Mouse (Mus musculus) forebrain, embryonic 12.5 days (tissue): ENCODE data around the gene Fxr2. TPM values are rescaled to one million over a fixed set of nuclear protein-coding genes. Genes with fewer than 3 reads are reported as not detected.
"Not testable (repeated sequence)": the region's sequence is repeated elsewhere in the genome, so short reads cannot be mapped to it uniquely, and the experiment has no call there.

Source experiments
- ATAC-seq: fragments of 200-750 bp; cut with Nextera tagmentation; 2 replicates; pipeline ENCODE4 v1.8.0; 2017; ENCODE audit warnings: moderate TSS enrichment; ENCODE audit not compliant: low FRiP score
- H3K27ac ChIP-seq: fragments of 300-500 bp; sonication (generic); 2 replicates; pipeline ENCODE4 v1.5.1; 2016; ENCODE audit warnings: mild to moderate bottlenecking
- H3K27me3 ChIP-seq: fragments of 300-500 bp; sonication (generic); 2 replicates; pipeline ENCODE4 v1.6.1; 2016; ENCODE audit warnings: mild to moderate bottlenecking
- H3K36me3 ChIP-seq: fragments of 300-500 bp; sonication (generic); replicated peaks from 2 replicates; pipeline ENCODE4 v1.6.1; 2016; ENCODE audit warnings: mild to moderate bottlenecking
- H3K4me1 ChIP-seq: fragments of 300-500 bp; sonication (generic); 2 replicates; pipeline ENCODE4 v1.6.1; 2016
- H3K4me2 ChIP-seq: fragments of 300-500 bp; sonication (generic); 2 replicates; pipeline ENCODE4 v1.6.1; 2016; ENCODE audit warnings: mild to moderate bottlenecking, moderate library complexity
- H3K4me3 ChIP-seq: fragments of 300-500 bp; sonication (generic); replicated peaks from 2 replicates; pipeline ENCODE4 v1.5.1; 2016; ENCODE audit warnings: mild to moderate bottlenecking
- H3K9ac ChIP-seq: fragments of 300-500 bp; sonication (generic); 2 replicates; pipeline ENCODE4 v1.6.1; 2016; ENCODE audit warnings: mild to moderate bottlenecking
- H3K9me3 ChIP-seq: fragments of 300-500 bp; sonication (generic); 2 replicates; pipeline ENCODE4 v1.6.1; 2016
- WGBS: fragments of 180-500 bp; shearing (Covaris S2); methylation state at CpG from one replicate; pipeline ENCODE4 v1.1.7; 2016; 5-methylcytosine and 5-hydroxymethylcytosine counted together
- microRNA counts: library from miRNA; unstranded; fragments of <30 nt; microRNA quantifications from one replicate; lab custom pipeline; 2017
- microRNA-seq: library from miRNA; unstranded; fragments of <30 nt; microRNA quantifications from one replicate; pipeline ENCODE4, GENCODE M21; 2017
- polyA plus RNA-seq: library from polyadenylated mRNA; unstranded; fragments of >200 nt; fragmentation: Nextera tagmentation; extraction: Ambion mirVana; gene quantifications from 2 replicates; pipeline ENCODE4 v1.2.1, GENCODE M21; 2016

Fxr2 gene
- polyA plus RNA-seq, 1 experiment from 2014 or later, result 46.0 TPM

GRCm38 (mm10) chr11:69695046-69695360 lies 62.2 kb downstream of the Fxr2 start:
- no peaks in the 10 kb centered on the region for H3K36me3 ChIP-seq
- H3K9me3 ChIP-seq, result no peaks in the 10 kb centered on the region
- peak overlapping the region; percentile 79 for H3K4me2 ChIP-seq
- H3K9ac ChIP-seq, result no peak overlapping the region
- no peak for ATAC-seq
- peak overlapping the region; percentile 44; the same call in 1 of the 2 replicates for H3K4me3 ChIP-seq
- H3K27ac ChIP-seq, result no peak overlapping the region
- H3K4me1 ChIP-seq, result peaks cover 12% of the 10 kb centered on the region
- WGBS, result 31% methylated on average over 6 of the region's 6 CpGs
- 0 out of 2 replicates have a peak, but pooled peaks cover 7% of the 10 kb centered on the region for H3K27me3 ChIP-seq

DNA sequence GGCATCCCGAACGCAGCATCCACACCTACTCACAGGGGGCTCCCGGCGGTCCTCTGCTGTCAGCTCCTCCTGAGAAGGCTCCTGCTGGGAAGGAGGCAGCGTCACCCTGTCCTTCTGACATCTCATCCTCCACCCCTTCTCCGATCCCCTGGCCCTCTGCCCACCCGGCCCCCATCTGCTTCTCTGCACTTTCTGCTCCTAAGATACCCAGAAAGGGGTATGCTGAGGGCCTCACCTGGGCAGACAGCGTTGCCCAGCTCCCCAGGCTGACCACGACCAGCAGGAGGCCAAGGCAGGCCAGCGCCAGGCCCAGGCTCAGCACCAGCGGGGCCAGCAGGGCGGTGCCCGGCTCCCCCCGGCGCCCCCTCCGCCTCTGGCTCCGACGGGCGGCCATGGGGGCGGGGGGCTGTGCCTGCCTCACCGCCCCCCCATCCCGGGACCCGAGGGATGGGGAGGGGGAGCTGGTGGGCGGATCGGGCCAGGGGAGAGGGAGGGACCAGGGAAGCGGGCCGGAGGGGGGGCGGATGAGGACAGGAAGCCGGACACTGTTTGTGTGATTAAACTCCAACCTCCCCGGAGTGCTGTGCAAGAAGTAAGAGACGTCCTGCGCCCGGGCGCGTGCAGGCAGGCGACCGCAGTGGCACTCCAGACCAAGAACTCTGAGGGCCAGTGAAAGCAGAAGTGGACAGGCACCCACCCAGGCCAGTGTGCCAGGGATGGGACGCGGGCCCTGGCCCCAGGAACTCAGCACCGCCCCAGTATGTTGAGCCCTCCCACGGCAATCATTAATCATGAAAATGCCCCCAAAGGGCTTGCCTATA lies 62.8 kb downstream of the Fxr2 start, which contains the start of the genes Tnfsf12 and Tnfsfm13:
Tnfsf12 (minus strand) TSS at position 489 of the 821 bp plus-strand sequence.
Tnfsfm13 (minus strand) TSS at position 738 of the 821 bp plus-strand sequence.
- Histone ChIP-seq H3K4me2 (peak within 1 kb of the TSS; percentile 79), H3K4me1 (peaks cover 12% of the 10 kb centered on the region), H3K9me3 (no peaks in the 10 kb centered on the region), H3K36me3 (no peaks in the 10 kb centered on the region), H3K4me3 (peak within 1 kb of the TSS; percentile 44), H3K27ac (no peak within 1 kb of the TSS), H3K9ac (peak within 1 kb of the TSS; percentile 74), H3K27me3 (0 out of 2 replicates have a peak, but pooled peaks cover 7% of the 10 kb centered on the region)
- 2% methylated on average over 39 of the region's 41 CpGs for WGBS
- peak; percentile 33; the same call in 1 of the 2 replicates for ATAC-seq

GRCm38 (mm10) chr11:69697396-69697795 lies 64.6 kb downstream of the Fxr2 start:
- Histone ChIP-seq H3K9me3 (no peaks in the 10 kb centered on the region), H3K27ac (no peak overlapping the region), H3K9ac (no peak overlapping the region), H3K4me1 (peaks cover 12% of the 10 kb centered on the region), H3K4me3 (no peak overlapping the region), H3K27me3 (0 out of 2 replicates have a peak, but pooled peaks cover 7% of the 10 kb centered on the region), H3K36me3 (no peaks in the 10 kb centered on the region), H3K4me2 (no peak overlapping the region)
- 85% methylated on average over 3 of the region's 3 CpGs for WGBS
- no peak for ATAC-seq

DNA sequence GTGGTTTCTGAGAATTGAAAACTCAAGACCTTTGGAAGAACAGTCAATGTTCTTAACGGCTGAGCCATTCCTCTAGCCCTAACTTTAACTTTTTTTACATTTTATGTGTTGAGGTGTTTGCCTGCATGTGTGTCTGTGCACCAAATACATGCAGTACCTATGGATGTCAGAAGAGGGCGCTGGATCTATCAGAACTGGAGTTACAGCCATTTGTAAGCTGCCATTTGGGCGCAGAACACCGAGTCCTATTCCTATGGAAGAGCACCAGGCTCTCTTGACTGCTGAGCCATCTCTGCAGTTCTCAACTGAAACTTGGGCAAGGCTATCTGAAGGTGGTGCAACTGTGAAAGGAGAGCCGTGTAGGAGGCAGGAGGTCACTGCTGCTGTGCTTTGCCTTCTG lies 65.8 kb downstream of the Fxr2 start:
- WGBS, result 72% methylated on average over 5 of the region's 5 CpGs
- Histone ChIP-seq H3K27ac (no peak overlapping the region), H3K9ac (no peak overlapping the region), H3K4me1 (peaks cover 12% of the 10 kb centered on the region), H3K9me3 (no peaks in the 10 kb centered on the region), H3K36me3 (no peaks in the 10 kb centered on the region), H3K4me3 (no peak overlapping the region), H3K4me2 (no peak overlapping the region), H3K27me3 (0 out of 2 replicates have a peak, but pooled peaks cover 2% of the 10 kb centered on the region)
- no peak for ATAC-seq

GRCm38 (mm10) chr11:69699595-69699994 lies 66.8 kb downstream of the Fxr2 start:
- Histone ChIP-seq H3K9ac (no peak overlapping the region), H3K27me3 (0 out of 2 replicates have a peak, but pooled peaks cover 2% of the 10 kb centered on the region), H3K4me1 (peaks cover 12% of the 10 kb centered on the region), H3K4me2 (no peak overlapping the region), H3K9me3 (no peaks in the 10 kb centered on the region), H3K4me3 (no peak overlapping the region), H3K36me3 (no peaks in the 10 kb centered on the region), H3K27ac (no peak overlapping the region)
- 74% methylated on average over 1 of the region's 1 CpGs for WGBS
- ATAC-seq, result no peak

DNA sequence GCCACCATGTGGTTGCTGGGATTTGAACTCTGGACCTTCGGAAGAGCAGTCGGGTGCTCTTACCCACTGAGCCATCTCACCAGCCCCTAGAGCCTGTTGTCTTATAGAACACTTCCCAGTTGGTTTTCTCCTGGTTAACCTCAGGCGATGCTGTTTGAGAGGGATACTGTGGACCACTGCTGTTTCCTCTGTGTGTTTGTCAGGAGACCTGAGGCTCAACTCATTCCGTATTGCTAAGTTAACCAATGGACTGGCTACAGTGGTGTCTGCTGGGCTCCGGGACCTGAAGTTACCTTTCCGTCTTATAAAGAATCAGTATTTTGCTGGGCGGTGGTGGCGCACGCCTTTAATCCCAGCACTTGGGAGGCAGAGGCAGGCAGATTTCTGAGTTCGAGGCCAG lies 70.1 kb downstream of the Fxr2 start:
- not testable (repeated sequence) for H3K36me3 ChIP-seq, H3K27me3 ChIP-seq, H3K9ac ChIP-seq, H3K9me3 ChIP-seq, H3K4me1 ChIP-seq, H3K4me3 ChIP-seq, H3K4me2 ChIP-seq, H3K27ac ChIP-seq, ATAC-seq
- 94% methylated on average over 10 of the region's 10 CpGs for WGBS

MicroRNAs encoded within 50 kb of the gene (microRNA counts, 519-probe panel; counts per million panel counts)
- microRNA mmu-miR-1934 (lab: Ali Mortazavi, UCI) (not detected), microRNA mmu-miR-467f (lab: Ali Mortazavi, UCI) (3,418 counts per million, percentile 32 among the panel's probes with 10 or more counts)

Small RNA genes within 50 kb of the gene (microRNA-seq; reads per million reads assigned to microRNA genes)
- 2.2 reads per million for gene Mir1934
- gene Mir467f, result not detected

Other genes starting within 250 kb of the Fxr2 start
- gene Naa38, start 237.5 kb upstream of the Fxr2 start, polyA plus RNA-seq, result 91.7 and 103 TPM in 2 replicates
- 55.0 and 60.9 TPM in 2 replicates for gene Cyb5d1, start 237.4 kb upstream of the Fxr2 start, polyA plus RNA-seq
- gene Tmem88, start 234.8 kb upstream of the Fxr2 start, polyA plus RNA-seq, result 9.1 and 11.2 TPM in 2 replicates
- gene Kdm6b, start 219.3 kb upstream of the Fxr2 start, polyA plus RNA-seq, result 50.8 and 53.3 TPM in 2 replicates
- 1.7 and 2.1 TPM in 2 replicates for gene Dnah2, start 83.9 kb upstream of the Fxr2 start, polyA plus RNA-seq
- 63.7 and 72.7 TPM in 2 replicates for gene Efnb3, start 72.8 kb upstream of the Fxr2 start, polyA plus RNA-seq
- gene Wrap53, start 52.7 kb upstream of the Fxr2 start, polyA plus RNA-seq, result 33.0 and 36.0 TPM in 2 replicates
- gene Trp53, start 52.6 kb upstream of the Fxr2 start, polyA plus RNA-seq, result 120 and 124 TPM in 2 replicates
- 11.9 and 12.6 TPM in 2 replicates for gene Atp1b2, start 27.0 kb upstream of the Fxr2 start, polyA plus RNA-seq
- not detected in 2 replicates for gene Shbg, start 15.1 kb upstream of the Fxr2 start, polyA plus RNA-seq
- gene Sat2, start 11.0 kb upstream of the Fxr2 start, polyA plus RNA-seq, result 15.8 and 21.5 TPM in 2 replicates
- not detected in 2 replicates for gene Sox15, start 22.3 kb downstream of the Fxr2 start, polyA plus RNA-seq
- gene Mpdu1, start 29.7 kb downstream of the Fxr2 start, polyA plus RNA-seq, result 74.7 and 80.9 TPM in 2 replicates
- gene Cd68, start 33.2 kb downstream of the Fxr2 start, polyA plus RNA-seq, result 5.5 TPM in 2 replicates
- gene Eif4a1, start 39.4 kb downstream of the Fxr2 start, polyA plus RNA-seq, result 694 and 751 TPM in 2 replicates
- 106 and 119 TPM in 2 replicates for gene Senp3, start 49.1 kb downstream of the Fxr2 start, polyA plus RNA-seq
- 0.26 TPM in 1 of 2 replicates, not detected in the other for gene Tnfsf13, start 52.8 kb downstream of the Fxr2 start, polyA plus RNA-seq
- 1.3 and 1.6 TPM in 2 replicates for gene Tnfsf12, start 62.9 kb downstream of the Fxr2 start, polyA plus RNA-seq
- gene Tnfsfm13, start 63.1 kb downstream of the Fxr2 start, polyA plus RNA-seq, result 0.51 and 0.84 TPM in 2 replicates
- gene Polr2a, start 125.6 kb downstream of the Fxr2 start, polyA plus RNA-seq, result 31.3 and 35.4 TPM in 2 replicates
- gene Slc35g3, start 129.0 kb downstream of the Fxr2 start, polyA plus RNA-seq, result 0.13 and 0.33 TPM in 2 replicates
- gene Zbtb4, start 132.9 kb downstream of the Fxr2 start, polyA plus RNA-seq, result 1.3 and 1.5 TPM in 2 replicates
- gene Chrnb1, start 163.0 kb downstream of the Fxr2 start, polyA plus RNA-seq, result 1.2 and 1.8 TPM in 2 replicates
- 2.6 and 3.2 TPM in 2 replicates for gene Fgf11, start 168.9 kb downstream of the Fxr2 start, polyA plus RNA-seq
- 0.76 and 1.3 TPM in 2 replicates for gene Tmem102, start 172.6 kb downstream of the Fxr2 start, polyA plus RNA-seq
- gene Gm39566, start 182.3 kb downstream of the Fxr2 start, polyA plus RNA-seq, result not detected in 2 replicates
- gene Spem2, start 185.5 kb downstream of the Fxr2 start, polyA plus RNA-seq, result not detected in 2 replicates
- 0.24 and 0.26 TPM in 2 replicates for gene Spem1, start 189.2 kb downstream of the Fxr2 start, polyA plus RNA-seq
- 13.3 and 14.0 TPM in 2 replicates for gene Nlgn2, start 204.8 kb downstream of the Fxr2 start, polyA plus RNA-seq
- 285 and 294 TPM in 2 replicates for gene Tmem256, start 205.5 kb downstream of the Fxr2 start, polyA plus RNA-seq
- 55.1 and 56.3 TPM in 2 replicates for gene Plscr3, start 213.4 kb downstream of the Fxr2 start, polyA plus RNA-seq
- gene Tnk1, start 225.7 kb downstream of the Fxr2 start, polyA plus RNA-seq, result 0.14 and 0.60 TPM in 2 replicates
- not detected in 2 replicates for gene Tmem95, start 245.0 kb downstream of the Fxr2 start, polyA plus RNA-seq
- gene Kctd11, start 248.4 kb downstream of the Fxr2 start, polyA plus RNA-seq, result 1.7 and 2.5 TPM in 2 replicates